Mouse (Mus musculus) induced T-regulatory cell, adult 2 months (primary cell): ENCODE measurements around the gene Kif26b.

ENCODE experiments used
- DNase-seq: peaks from one replicate; pipeline ENCODE4 v3.0.0-alpha.2; 2012; ENCODE audit warnings: low read depth

Kif26b gene

DNA sequence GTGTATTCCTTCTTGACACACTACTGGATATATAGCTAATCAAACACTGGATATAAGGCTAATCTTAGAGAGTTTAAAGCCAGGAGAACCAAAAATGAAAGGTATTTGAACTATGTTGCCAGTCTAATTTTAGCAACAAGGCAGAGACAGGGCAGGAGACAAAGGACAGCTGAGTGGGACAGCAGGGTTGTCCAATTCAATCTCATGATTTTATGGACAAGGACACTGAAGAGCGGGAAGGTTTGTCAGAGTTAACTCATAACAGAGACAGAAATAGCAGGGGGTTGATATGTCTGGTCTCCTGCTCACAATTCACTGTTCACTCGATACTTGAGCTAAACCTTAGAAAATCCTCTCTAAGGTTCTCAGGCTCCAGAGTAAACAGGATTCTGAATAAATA is 187.5 kb downstream of the Kif26b start:
- no peak for DNase-seq

DNA sequence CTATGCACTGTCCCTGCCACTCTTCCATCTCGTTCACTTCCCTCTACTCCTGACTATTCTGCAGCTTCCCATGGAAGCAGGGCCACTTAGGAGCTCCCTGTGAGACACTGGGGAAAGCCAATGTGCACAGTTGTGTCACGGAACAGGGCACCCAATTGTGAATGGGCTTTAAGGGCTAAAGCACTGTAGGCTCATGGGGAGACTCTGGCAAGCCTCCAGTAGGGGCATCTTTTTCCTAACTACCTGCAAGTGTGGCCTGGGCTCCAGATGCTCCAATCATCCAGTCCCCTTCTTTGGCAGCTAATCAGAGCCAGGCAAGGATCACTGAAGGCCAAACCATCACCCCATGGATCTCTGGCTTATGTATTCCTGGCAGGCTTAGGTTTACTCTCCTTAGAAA is 191.9 kb downstream of the Kif26b start:
- DNase-seq, result no peak

DNA sequence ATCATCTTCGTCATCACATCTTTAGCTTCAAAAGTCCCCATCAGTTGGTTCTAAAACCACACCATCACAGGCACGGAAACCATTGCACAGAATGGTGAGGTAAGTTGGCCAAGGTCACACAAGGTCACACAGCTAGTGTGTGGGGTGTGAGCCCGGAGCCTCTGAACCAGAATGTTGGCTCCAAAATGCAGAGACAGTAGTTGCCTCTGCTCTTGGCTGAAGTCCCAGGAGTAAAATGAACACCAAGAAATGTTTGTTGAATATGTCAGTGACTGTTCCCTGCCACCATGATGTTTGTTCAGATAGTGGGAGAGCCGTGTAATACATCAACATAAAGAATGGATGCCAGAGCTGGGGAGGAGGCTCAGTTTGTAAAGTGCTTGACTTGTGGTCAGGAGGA is 193.9 kb downstream of the Kif26b start:
- DNase-seq, result no peak

DNA sequence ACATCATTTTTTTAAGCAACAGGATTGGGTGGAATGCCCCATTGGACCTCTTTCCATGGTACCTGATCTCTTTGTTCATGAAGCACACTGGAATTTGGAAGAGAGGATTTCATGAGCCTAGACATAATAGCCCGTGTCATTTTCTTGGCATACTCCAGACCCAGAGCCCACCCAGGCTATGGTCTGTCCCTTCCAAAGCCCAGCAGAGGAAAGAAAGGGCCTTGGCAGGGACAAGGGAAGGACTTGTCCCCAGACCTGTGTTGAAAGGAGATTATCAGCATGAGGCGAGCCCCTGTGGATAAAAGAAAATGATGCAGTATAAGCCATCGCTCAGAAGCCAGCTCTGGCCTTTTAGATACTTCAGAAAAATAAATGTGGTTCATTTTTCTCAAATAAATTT is 196.6 kb downstream of the Kif26b start:
- no peak for DNase-seq

DNA sequence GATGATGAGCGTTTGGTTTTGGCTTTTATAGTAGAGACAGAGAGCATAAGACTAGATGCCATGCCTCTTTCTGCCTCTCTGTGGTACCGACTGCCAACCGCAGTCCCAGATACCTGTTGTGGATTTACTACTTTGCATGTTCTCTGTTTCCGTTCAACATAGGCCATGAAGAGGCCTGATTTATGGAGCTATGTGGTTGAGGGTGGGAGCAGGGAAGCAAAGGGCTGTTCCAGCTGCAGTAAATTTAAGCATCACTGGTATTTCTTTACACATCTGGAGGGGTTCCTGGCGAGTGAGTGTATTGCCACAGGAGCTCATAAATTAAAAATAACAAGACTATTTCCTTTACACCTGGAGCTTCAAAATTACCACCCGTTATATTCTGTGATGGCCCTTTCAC is 199.3 kb downstream of the Kif26b start:
- DNase-seq, result no peak

DNA sequence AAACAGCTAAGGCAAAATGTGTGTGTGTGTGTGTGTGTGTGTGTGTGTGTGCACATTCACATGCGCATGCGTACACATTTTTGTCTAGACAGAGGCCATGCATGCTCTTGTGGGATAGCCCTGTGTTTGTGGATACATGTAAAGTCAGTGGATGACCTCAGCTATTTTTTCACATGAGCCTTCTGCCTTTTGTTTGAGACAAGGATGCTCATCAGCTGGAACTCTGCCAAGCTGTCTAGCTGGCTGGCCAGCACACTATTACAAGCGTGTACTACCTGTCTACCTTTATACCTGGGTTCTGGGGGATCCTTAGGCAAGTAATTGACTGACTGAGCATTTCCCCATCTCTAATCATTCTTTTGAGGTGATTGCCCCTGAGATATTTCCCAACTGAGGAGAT is 201.3 kb downstream of the Kif26b start:
- DNase-seq, result no peak

DNA sequence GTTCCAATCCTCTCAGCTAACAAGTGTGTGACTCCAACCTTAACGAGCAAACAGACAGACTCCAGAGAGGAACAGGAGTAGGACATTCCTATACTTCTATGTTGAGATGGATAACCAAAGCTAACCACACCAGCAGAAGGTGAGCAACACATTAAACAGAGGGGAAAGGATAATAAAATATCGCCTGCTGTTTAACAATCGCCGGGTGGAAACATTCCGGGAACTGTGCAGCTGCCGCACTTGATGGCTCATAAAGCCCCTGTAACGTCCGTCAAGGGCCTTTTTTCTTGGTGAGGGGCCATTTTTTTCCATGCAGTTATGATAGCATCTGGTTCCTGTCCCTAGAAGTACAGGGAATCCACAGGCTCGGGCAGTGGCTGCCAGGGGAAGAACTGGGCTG is 204.1 kb downstream of the Kif26b start:
- DNase-seq, result no peak

DNA sequence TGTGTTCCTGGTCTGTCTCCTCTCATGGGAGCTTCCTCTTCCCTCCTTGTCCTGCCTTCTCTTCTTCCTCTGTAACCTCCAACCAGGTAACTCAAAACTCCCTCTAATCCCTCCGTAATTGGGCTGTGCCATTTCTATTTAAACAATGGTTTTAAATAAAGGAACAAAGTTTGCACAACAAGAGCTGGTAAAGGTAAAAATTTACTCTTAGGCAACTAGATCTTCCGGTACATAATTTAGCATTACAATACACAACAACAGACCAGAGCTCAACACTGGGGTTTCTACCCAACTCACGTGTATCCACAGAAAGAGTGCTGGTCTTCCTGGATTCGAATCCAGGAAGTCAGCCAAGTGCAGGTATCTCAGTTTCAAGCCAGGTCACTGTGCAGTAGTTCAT is 205.7 kb downstream of the Kif26b start:
- DNase-seq, result no peak

DNA sequence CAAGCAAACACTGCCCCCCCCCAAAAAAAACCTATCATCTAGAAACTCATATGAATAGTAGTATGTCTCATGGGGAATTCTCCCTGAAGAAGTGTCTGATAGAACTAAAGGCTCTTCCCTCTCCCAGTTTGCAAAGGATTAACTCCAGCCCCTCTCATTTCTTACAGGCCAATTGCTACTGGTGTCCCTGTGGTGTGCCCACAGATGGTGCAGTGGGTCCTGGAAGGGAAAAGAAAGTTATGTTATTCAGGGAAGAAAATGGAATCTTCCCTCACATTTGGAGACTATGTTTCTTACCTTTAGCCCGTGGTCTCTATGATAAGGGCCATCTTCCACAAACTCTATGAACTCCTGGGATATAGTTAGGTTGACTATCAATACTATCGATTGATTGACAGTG is 208.0 kb downstream of the Kif26b start:
- DNase-seq, result no peak

DNA sequence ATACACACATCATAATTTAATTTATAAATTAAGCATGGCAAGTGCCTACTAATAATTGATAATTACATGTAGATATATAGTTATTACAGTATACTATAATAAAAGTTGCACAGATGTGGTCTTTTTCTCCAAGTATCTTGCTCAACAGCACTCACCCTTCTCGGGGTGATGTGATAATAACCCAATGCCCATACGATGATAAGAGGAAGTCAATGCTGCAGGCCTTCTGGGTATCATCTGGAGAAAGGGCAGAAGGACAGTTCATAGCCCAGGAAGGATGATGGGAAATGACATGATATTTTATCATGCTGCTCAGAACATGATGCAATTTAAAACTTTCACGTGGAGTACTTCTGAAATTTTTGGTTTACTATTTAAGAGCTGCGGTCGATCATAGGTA is 214.9 kb downstream of the Kif26b start:
- DNase-seq, result no peak

DNA sequence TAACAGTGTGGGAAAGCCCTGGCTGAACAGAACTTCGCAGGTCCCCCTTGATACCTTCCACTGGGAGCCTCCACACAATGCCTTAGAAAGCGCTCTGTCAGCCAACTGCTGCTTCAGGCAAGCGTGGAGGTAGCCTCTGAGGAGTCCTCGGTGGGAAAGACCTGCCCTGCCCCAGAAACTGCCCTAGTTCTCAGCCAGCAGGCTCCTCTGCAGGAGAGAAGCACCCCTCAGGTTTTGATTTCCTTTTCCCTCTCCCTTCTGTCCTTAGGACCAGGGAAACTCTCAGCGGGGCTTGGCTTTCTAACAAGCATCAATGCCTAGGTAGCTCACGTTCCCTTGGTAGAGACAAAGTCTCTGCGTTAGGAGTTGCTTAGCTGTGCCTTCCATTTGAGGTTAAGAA is 215.6 kb downstream of the Kif26b start:
- no peak for DNase-seq

DNA sequence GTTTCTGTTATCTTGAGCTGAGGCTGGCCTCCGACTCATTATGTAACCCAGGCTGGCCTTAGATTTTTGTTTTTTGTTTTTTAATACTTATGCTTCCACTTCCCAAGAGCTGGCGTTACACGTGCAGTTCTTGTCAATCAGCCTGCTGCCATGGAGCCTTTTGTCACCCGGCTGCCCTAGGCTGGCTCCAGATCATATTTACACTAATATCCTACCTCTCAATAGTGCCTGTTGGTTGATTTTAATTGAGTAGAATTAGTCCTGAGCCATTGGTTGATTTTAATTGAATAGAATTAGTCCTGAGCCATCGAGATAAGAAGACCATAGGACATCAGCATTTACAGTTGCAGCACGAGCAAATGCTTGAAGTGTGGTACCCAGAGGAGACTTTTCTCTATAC is 216.0 kb downstream of the Kif26b start:
- DNase-seq, result no peak

DNA sequence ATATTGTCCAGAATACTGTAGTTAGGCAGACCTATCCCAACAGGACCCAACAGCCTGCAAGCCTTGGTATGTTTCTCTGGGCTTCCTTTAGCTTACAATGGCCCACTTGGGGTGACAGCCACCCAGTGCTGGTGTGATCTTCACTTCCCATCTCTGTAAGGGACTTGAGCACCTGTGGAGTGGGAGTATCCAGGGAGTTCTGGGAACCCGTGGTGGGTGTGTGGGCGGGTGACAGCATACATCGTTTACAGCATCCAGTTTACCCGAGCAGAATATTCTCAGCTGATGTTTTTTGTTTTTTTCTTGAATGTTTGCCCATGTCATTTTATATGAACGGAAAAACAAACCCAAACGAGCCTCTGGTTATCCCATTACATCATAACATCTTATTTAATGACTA is 216.5 kb downstream of the Kif26b start:
- DNase-seq, result no peak

DNA sequence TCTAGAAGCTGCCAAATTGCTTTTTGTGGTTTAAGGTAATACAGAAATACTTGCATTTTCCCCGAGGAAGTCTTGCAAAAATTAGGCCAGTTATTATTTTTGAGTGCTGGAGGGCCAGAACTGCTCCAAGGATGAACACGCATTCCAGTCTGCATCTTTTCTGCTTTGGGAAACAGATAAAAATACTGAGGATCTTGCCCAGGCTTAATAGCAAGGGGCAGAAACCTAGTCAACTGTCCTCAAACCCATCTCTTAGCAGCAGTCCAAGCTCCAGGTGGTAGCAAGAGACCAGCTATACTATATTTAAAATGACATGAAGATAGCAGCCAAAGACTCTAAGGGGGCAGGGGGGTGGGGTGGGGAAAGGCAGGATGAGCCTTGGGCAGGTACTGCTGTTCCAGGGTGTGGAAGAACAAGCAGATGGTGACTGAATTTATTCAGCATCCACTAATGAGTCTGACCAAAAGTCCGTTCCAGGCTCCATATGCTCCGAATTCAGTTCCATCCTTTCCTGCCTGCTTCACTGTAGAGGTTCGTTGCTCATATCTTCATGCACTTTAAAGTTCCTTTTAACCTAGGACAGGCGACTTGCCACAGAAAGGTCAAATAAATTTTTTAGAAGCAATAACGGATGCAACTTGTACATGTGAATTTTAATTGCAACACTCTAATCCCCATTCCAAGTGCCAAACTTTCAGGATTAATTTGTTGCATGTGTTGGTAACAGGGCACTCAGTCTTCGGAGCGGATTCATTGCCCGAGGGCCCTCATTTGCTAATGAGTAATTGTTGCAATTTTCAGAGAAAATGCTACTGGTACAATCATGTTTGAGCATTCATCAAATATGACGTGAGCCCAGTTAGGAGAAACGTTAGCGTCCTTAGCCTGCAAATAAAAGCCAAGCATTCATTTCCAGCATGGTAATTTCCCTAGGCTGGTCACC is 218.6 kb downstream of the Kif26b start:
- DNase-seq, result no peak

DNA sequence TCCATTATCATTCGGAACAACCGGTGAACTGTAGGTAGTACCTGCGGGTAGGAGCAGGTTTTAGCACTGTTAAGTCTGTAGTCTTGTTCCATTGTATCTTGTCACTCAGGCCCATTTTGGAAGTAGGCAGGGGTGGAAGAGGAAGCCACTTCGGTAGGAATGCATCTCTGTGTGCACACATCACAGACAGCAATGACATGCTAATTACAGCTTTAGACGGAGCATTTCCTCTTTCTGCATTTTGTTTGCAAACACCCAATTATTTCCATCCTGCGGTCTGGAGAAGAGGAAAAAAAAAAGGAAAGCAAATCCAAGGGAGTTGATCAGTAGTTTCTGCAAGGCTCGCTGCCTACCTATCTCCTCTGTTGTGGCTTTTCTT is 219.3 kb downstream of the Kif26b start:
- no peak for DNase-seq

DNA sequence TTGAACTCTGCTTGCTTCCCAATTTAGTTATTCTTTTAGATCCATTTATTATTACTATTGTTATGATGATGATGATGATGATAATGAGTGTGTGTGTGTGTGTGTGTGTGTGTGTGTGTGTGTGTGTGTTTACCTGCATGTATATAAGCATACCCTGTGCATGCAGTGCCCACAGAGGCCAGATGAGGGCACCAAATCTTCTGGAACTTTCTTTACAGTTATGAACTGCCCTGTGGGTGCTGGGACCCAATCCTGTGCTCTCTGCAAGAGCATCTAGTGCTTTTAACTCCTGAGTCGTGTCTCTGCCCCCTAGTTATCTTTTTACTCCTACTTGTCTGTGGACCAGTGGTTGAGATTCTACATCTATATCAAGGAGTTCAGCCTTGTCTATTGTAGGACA is 219.7 kb downstream of the Kif26b start:
- DNase-seq, result peak; percentile 7

DNA sequence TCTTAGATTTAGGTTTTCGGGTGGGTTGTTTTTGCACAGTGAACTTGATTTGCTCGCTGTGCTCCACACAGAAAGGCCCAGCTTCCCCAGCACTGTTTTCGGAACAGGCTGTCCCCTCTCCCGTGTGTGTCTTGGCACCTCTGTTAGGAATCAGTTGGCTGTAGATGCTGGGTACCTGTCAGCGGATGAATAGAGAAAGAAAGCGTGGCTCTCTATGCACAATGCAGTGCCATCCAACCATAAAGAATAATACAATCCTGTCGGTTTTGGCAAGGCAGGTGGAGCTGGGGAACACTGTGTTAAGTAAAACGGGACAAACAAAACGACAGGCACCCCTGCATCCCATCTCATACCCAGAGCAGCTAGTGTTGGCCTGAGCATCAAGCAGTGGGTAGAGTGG is 220.9 kb downstream of the Kif26b start:
- no peak for DNase-seq

DNA sequence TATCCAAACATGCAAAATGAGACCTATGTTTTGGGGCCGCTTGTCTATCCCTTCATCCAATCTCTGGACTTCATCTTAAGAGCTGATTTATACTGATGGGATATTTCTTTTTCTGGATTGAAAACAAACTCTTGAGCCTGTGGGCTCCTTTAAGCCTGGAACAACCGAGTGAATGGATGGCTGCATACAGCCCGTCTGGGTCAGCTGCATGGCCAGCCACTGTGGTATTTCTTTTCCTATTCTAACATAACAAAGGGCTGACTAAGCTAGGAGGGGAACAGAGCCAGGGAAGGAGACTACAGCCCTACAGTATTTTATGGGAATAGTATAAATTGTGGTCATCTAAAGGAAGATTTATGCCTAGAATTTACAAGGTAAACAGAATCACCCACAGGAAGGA is 229.5 kb downstream of the Kif26b start:
- no peak for DNase-seq

DNA sequence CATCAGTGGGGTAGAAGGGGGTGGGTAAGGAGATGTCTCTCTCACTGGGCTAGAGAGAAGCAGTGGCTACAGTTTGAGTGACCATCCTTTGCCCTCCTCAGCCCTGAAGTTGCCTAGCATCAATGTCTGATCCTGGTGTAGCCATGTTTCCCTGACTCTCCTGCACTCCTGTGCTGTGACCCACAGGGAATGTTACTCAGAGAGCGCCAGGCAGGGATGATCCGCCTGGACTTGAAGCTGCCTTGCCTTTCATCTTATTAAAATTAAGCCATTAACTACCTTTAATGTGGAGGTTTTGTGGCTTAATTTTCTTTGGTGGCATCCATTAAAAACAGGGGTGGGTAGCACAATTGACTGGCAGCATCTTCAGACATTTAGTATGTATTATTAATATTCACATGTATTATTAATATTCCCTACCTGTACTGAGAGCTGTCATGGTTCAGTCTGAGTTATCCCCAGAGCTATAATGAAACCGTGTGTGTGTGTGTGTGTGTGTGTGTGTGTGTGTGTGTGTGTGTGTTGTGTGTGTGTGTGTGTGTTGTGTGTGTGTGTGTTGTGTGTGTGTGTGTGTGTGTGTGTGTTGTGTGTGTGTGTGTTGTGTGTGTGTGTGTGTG is 233.3 kb downstream of the Kif26b start:
- no peak for DNase-seq

DNA sequence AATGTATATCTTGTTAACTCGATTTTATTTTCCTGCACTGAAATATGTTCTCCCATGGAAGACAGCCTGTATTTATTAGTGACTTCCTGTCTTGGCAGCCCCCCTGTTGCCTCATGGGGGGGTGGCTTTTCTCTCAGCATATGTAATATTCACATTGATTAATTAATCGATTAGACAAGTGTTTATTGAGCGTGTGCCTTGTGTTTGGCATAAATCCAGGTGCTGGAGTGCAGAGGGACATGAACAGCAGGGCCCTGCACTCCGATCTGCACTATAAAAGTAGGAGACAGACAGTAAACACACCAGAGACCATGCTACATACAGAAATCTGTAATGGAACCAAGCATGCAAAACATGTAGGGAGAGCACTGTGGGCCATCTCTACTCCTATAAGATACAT is 236.0 kb downstream of the Kif26b start:
- DNase-seq, result no peak

DNA sequence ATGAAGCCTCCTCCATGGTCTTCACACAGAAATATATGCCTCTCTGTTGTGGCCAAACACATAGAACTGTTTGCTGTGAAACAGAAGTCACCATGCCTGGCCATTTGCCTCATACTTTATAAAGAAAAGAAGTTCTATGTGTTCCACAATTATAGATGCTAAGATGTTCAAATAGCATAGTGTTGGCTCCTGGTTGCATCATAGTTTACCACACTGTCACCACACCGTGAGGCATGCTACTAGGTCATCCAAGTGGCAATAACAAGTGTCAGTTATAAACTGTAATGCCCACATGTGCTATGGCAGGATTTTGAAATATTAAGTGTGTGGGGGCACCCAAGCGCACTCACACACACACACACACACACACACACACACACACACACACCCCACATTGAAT is 236.7 kb downstream of the Kif26b start:
- no peak for DNase-seq

DNA sequence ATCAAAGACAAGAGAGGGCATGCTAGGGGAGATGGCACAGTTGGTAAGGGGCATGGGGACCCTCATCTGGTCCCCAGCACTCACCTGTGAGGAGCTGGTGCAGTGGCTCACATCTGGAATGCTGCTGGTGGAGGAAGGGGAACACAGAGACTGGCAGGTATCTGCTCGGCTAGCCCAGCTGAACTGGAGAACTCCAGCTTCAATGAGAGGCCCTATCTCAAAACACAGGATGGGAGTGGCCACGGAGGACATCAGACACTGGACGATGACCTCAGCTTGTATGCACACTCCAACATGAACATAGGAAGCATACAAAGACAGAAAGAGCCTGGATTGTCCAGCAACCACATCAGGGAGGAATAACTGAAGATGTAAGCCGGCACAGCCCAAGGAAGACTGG is 240.1 kb downstream of the Kif26b start:
- DNase-seq, result no peak

DNA sequence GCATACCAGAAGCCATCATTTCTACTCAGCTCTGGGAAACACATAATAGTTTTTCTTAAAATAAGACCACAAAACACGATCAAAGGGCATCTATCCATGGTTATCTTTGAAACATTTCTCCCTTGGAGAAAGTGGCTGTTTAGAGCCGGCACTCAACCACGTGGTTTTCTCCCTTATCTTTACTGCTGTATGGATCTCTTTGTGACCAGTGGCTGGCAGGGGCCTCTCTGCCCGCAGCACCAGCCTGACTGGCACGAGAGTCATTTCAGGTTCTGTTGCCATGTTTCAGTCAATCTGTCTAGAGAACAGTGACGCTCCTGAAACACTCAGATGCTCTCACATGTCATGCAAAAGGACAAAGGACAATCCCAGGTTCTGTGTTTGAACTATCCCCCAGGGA is 241.1 kb downstream of the Kif26b start:
- no peak for DNase-seq
